Mouse (Mus musculus) embryo, embryonic 9.5 days (tissue): ENCODE data around the gene Aggf1.
"Not testable (repeated sequence)": the region's sequence is repeated elsewhere in the genome, so short reads cannot be mapped to it uniquely, and the experiment has no call there.

ENCODE experiments used
- DNase-seq: peaks from one replicate; pipeline ENCODE4 v3.0.0-alpha.2; 2017; ENCODE audit errors: extremely low spot score

Gene Aggf1

GRCm38 (mm10) chr13:95374701-95375553 is at the start of gene Aggf1:
Gene Aggf1 (minus strand): TSS chr13:95375352.
- DNase-seq, result peak; percentile 86

GRCm38 (mm10) chr13:95424932-95425331 is 49.8 kb upstream of the Aggf1 start:
- DNase-seq, result no peak

GRCm38 (mm10) chr13:95419204-95419749 is 44.1 kb upstream of the Aggf1 start:
- DNase-seq, result peak; percentile 25

- DNase-seq, result no peak
Observed at GRCm38 (mm10) chr13:95418575-95419203, 43.5 kb upstream of the Aggf1 start.

- no peak for DNase-seq
Observed at GRCm38 (mm10) chr13:95412257-95412656, 37.1 kb upstream of the Aggf1 start.

GRCm38 (mm10) chr13:95393242-95393641 is 18.1 kb upstream of the Aggf1 start:
- DNase-seq, result no peak

- DNase-seq, result peak; percentile 72
Observed at GRCm38 (mm10) chr13:95389866-95390865, 15.0 kb upstream of the Aggf1 start.

- no peak for DNase-seq
Observed at GRCm38 (mm10) chr13:95388226-95388625, 13.1 kb upstream of the Aggf1 start.

GRCm38 (mm10) chr13:95382418-95382817 is 7.3 kb upstream of the Aggf1 start:
- DNase-seq, result no peak

- no peak for DNase-seq
Observed at GRCm38 (mm10) chr13:95378696-95379095, 3.5 kb upstream of the Aggf1 start.

- DNase-seq, result not testable (repeated sequence)
Observed at GRCm38 (mm10) chr13:95376689-95377289, 1.6 kb upstream of the Aggf1 start.

GRCm38 (mm10) chr13:95375554-95375914 is 382 bp upstream of the Aggf1 start:
- no peak for DNase-seq

GRCm38 (mm10) chr13:95366356-95366755 is 8.8 kb downstream of the Aggf1 start:
- no peak for DNase-seq

GRCm38 (mm10) chr13:95363440-95363839 is 11.7 kb downstream of the Aggf1 start:
- no peak for DNase-seq

- DNase-seq, result no peak
Observed at GRCm38 (mm10) chr13:95358223-95358622, 16.9 kb downstream of the Aggf1 start.

GRCm38 (mm10) chr13:95348476-95348875 is 26.7 kb downstream of the Aggf1 start:
- no peak for DNase-seq

GRCm38 (mm10) chr13:95347018-95347696 is 28.0 kb downstream of the Aggf1 start:
- peak; percentile 58 for DNase-seq

GRCm38 (mm10) chr13:95345869-95346268 is 29.3 kb downstream of the Aggf1 start:
- DNase-seq, result no peak

- DNase-seq, result no peak
Observed at GRCm38 (mm10) chr13:95343470-95343869, 31.7 kb downstream of the Aggf1 start.

GRCm38 (mm10) chr13:95336122-95336677 is 39.0 kb downstream of the Aggf1 start:
- no peak for DNase-seq
